Mouse (Mus musculus) cortical plate, adult 2 months (tissue): Measurements from ENCODE around the gene Fsip1.

Experiments used
- CTCF ChIP-seq: fragments of 200-500 bp; IDR thresholded peaks from 2 replicates; pipeline ENCODE4 v1.5.1; 2011; ENCODE audit warnings: mild to moderate bottlenecking, control low read depth, low read length; ENCODE audit not compliant: insufficient read depth; ENCODE audit errors: extremely low read depth
- POLR2A ChIP-seq: fragments of 200-500 bp; IDR thresholded peaks from 2 replicates; pipeline ENCODE4 v1.6.1; 2011; ENCODE audit warnings: mild to moderate bottlenecking, low read length, control low read depth; ENCODE audit not compliant: insufficient read depth; ENCODE audit errors: extremely low read depth

GRCm38 (mm10) chr2:118111488-118112131 is 145.2 kb downstream of the Fsip1 start, which contains the start of gene Thbs1:
- TF ChIP-seq POLR2A (0 out of 2 replicates have a peak, but pooled peaks have one; percentile 10), CTCF (no peak)
